Mouse (Mus musculus) kidney, postnatal 0 days (tissue): ENCODE results near the gene Lrrc30. TPM values are rescaled to one million over a fixed set of nuclear protein-coding genes. Genes with fewer than 3 reads are reported as not detected.

ENCODE experiments used
- ATAC-seq: fragments of 200-750 bp; cut with Nextera tagmentation; replicated peaks from 2 replicates; pipeline ENCODE4 v1.8.0; 2017; ENCODE audit warnings: low read depth, moderate number of reproducible peaks, moderate TSS enrichment, moderate library complexity; ENCODE audit not compliant: low FRiP score
- DNase-seq: peaks from one replicate; pipeline ENCODE4 v3.0.0-alpha.2; 2016; ENCODE audit warnings: low spot score
- H3K27ac ChIP-seq: fragments of 300-500 bp; sonication (generic); 2 replicates; pipeline ENCODE4 v1.5.1; 2014; ENCODE audit warnings: mild to moderate bottlenecking
- H3K27me3 ChIP-seq: fragments of 300-500 bp; sonication (generic); 2 replicates; pipeline ENCODE4 v1.6.1; 2014; ENCODE audit warnings: low read length, mixed read lengths; ENCODE audit not compliant: insufficient read depth
- H3K36me3 ChIP-seq: fragments of 300-500 bp; sonication (generic); 2 replicates; pipeline ENCODE4 v1.6.1; 2014; ENCODE audit warnings: low read length, mixed read lengths; ENCODE audit not compliant: insufficient read depth
- H3K4me1 ChIP-seq: fragments of 300-500 bp; sonication (generic); replicated peaks from 2 replicates; pipeline ENCODE4 v1.6.1; 2014; ENCODE audit warnings: antibody characterized with exemption, low read length, mixed read lengths; ENCODE audit not compliant: insufficient read depth
- H3K4me2 ChIP-seq: fragments of 300-500 bp; sonication (generic); 2 replicates; pipeline ENCODE4 v1.6.1; 2014; ENCODE audit warnings: mild to moderate bottlenecking, low read length, moderate library complexity, mixed read lengths
- H3K4me3 ChIP-seq: fragments of 300-500 bp; sonication (generic); replicated peaks from 2 replicates; pipeline ENCODE4 v1.5.1; 2014; ENCODE audit warnings: low read depth, low read length
- H3K9ac ChIP-seq: fragments of 300-500 bp; sonication (generic); 2 replicates; pipeline ENCODE4 v1.6.1; 2014; ENCODE audit warnings: low read depth, low read length
- H3K9me3 ChIP-seq: fragments of 300-500 bp; sonication (generic); replicated peaks from 2 replicates; pipeline ENCODE4 v1.6.1; 2016; ENCODE audit warnings: low read length, inconsistent platforms, mixed read lengths
- CTCF ChIP-seq: IDR thresholded peaks from 2 replicates; pipeline ENCODE4 v1.5.1; 2016; ENCODE audit warnings: antibody characterized with exemption, low read depth, mild to moderate bottlenecking, moderate library complexity
- WGBS: fragments of 180-500 bp; shearing (Covaris S2); extraction: QIAGEN DNeasy Blood & Tissue Kit; methylation state at CpG from one replicate; pipeline ENCODE4 v1.1.7; 2014; 5-methylcytosine and 5-hydroxymethylcytosine counted together
- polyA plus RNA-seq: library from polyadenylated mRNA; unstranded; fragments of >200 nt; fragmentation: Nextera tagmentation; extraction: Ambion mirVana; gene quantifications from 2 replicates; pipeline ENCODE4 v1.2.1, GENCODE M21; 2015

The Lrrc30 gene
- polyA plus RNA-seq, 1 experiment from 2014 or later: not detected

DNA sequence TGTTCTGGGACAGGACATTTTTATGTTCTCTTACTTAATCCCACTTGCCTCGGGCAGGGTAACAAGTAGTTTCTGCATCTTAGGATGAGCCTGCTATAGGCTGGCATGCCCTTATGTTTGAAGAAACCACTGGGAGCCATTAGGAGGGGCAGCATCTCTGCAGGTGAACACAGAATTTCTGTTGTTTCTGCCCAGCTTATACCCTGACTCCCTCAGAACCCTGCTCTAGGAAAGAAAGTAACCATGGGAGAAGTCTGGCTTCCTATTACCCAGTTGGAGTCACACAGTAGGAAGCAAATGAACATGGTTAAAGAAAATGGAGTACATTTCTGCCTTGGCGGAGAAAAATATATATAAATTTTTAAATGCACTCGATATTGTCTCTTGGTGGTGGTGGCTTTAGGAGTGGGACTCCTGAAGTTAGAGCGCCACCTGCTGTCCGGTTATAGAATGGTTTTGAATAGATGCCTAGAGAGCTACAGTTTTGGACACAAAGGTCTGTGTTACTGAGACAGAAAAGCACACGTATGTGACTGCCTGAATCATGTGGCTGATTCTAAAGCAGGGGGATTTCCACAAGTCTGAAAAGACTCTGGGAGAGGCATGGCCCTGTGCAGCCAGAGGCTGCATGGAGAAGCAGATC, 47.5 kb downstream of the Lrrc30 start:
- H3K9ac ChIP-seq: no peak overlapping the region
- no peaks in the 10 kb centered on the region for H3K36me3 ChIP-seq
- H3K27ac ChIP-seq: no peak overlapping the region
- 15% methylated on average over 6 of the region's 6 CpGs for WGBS
- ATAC-seq (0 out of 2 replicates have a peak, but pooled peaks have one; percentile 43), DNase-seq (peak; percentile 92)
- no peak overlapping the region for H3K4me2 ChIP-seq
- no peaks in the 10 kb centered on the region for H3K9me3 ChIP-seq
- peak; percentile 86 for TF ChIP-seq CTCF
- H3K4me3 ChIP-seq: no peak overlapping the region
- no peaks in the 10 kb centered on the region for H3K4me1 ChIP-seq
- no peaks in the 10 kb centered on the region for H3K27me3 ChIP-seq

DNA sequence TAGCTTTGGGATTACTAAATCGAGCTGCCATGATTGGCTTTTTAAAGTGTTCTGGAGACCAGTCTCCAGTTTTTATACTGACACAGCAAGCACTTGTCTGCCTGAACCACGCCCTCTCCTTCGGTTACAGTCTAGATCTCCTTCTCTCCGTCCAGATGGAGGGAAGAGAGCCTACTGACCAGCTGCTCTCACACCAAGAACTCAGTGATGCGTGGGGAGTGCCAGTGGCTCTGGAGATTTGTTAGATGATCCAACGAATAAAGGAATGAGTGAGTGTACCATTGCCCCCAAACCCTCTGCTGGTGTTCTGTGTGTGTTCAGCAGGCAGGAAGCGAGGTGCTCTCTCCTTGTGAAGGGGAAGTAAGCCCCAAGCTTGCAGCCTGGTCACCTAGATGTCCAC, 48.0 kb downstream of the Lrrc30 start:
- Histone ChIP-seq H3K4me1 (no peaks in the 10 kb centered on the region), H3K36me3 (no peaks in the 10 kb centered on the region), H3K4me2 (no peak overlapping the region), H3K9me3 (no peaks in the 10 kb centered on the region), H3K27me3 (no peaks in the 10 kb centered on the region), H3K4me3 (no peak overlapping the region), H3K27ac (no peak overlapping the region), H3K9ac (no peak overlapping the region)
- ATAC-seq: no peak; the same call in 1 of the 2 replicates
- TF ChIP-seq CTCF: no peak
- DNase-seq: peak; percentile 51
- 44% methylated on average over 7 of the region's 7 CpGs for WGBS

DNA sequence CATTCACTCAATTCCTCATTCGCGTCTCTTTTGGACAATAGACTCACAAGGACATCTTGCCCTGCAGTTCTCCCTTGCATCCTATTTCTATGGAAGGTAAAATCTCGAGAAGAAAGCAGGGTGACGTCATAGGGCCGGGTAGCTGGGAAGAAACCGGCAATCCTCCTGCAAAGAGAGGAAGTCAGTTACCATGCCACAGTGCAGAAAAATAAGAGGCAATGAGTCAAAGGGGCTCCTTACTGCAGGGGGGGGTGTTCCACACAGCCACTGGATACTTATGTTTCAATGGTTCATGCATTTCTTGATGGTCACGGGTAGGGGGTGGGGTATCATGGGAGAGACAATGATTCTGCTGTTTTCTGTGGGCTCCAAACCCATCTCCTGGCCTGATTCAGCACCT, 49.1 kb downstream of the Lrrc30 start:
- Histone ChIP-seq H3K4me1 (no peaks in the 10 kb centered on the region), H3K4me2 (no peak overlapping the region), H3K4me3 (no peak overlapping the region), H3K27ac (no peak overlapping the region), H3K36me3 (no peaks in the 10 kb centered on the region), H3K27me3 (no peaks in the 10 kb centered on the region), H3K9ac (no peak overlapping the region), H3K9me3 (no peaks in the 10 kb centered on the region)
- 71% methylated on average over 7 of the region's 7 CpGs for WGBS
- DNase-seq (no peak), ATAC-seq (no peak)
- no peak for TF ChIP-seq CTCF

DNA sequence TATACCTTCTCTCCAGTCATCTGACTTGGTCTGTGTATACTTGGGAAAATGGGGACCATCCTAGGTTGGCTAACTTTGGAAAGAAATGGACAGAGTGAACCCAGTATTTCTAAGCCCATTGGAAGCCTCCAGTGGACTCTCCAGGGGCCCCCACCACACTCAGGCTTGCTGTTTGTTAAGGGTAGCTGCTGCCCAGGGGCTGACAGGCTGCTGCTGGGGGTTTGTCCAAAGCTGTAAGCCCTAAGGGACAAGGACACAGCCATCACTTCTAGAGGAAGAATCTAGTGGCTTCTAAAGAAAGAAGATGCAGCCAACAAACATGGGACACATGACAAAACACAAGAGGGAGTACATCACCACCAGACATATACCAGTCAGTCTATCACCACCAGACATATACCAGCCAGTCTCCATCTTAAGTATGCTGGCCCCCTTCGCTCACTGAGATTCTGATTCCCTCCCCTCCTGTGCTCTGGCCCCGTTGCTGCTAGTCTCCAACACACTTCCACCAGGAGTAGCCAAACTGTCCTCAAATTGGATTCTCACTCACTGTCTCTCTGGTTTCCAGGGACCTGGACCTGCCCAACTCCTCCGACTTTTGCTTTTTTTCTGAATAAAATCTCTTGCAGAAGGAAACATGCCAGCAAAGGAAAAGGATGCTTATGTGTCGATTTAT, 49.7 kb downstream of the Lrrc30 start:
- WGBS: 88% methylated on average over 4 of the region's 4 CpGs
- H3K4me1 ChIP-seq: no peaks in the 10 kb centered on the region
- no peak overlapping the region for H3K4me3 ChIP-seq
- H3K36me3 ChIP-seq: no peaks in the 10 kb centered on the region
- no peak overlapping the region for H3K9ac ChIP-seq
- H3K4me2 ChIP-seq: no peak overlapping the region
- no peak for TF ChIP-seq CTCF
- H3K27me3 ChIP-seq: no peaks in the 10 kb centered on the region
- ATAC-seq (no peak), DNase-seq (no peak)
- H3K27ac ChIP-seq: no peak overlapping the region
- H3K9me3 ChIP-seq: no peaks in the 10 kb centered on the region

DNA sequence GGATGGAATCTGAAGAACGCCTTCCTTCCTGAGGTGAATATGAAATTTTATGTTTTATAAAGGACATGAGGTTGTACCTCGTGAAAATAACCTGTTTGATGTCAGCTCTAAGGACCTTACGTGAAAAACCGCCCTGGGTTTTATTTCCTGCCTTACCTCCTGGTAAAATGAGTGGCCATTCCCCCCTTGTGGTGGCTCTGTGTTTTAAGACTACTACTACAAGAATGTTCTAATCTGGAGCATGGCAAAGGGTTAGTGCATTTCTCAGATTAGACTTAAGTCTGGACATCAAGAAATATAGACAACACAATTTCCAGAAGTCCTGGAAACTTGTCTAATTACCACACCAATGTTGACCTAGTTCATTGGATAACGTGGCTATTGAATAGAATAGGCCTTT, 50.7 kb downstream of the Lrrc30 start:
- Histone ChIP-seq H3K27me3 (no peaks in the 10 kb centered on the region), H3K27ac (no peak overlapping the region), H3K4me2 (no peak overlapping the region), H3K4me3 (no peak overlapping the region), H3K9me3 (no peaks in the 10 kb centered on the region), H3K4me1 (no peaks in the 10 kb centered on the region), H3K36me3 (no peaks in the 10 kb centered on the region), H3K9ac (no peak overlapping the region)
- 75% methylated on average over 5 of the region's 5 CpGs for WGBS
- peak; percentile 51 for TF ChIP-seq CTCF
- DNase-seq: no peak
- ATAC-seq: no peak

Other genes with a start within 250 kb of the Lrrc30 start
- gene Lama1, start 64.5 kb upstream of the Lrrc30 start, polyA plus RNA-seq: 20.1 and 24.9 TPM in 2 replicates